Mouse (Mus musculus) urinary bladder, adult 18-20 months (tissue): ENCODE data around the gene Apol7a.
A peak's percentile ranks its signal among the peaks of the same experiment; 100 is the strongest.

Experiments used
- DNase-seq, 2 experiments: peaks; one replicate each; pipeline ENCODE4 v3.0.0; 2022; ENCODE audit warnings: low spot score in 2 of 2, mixed read lengths in 2 of 2

Apol7a gene

GRCm38 (mm10) chr15:77376920-77377319 lies 22.0 kb downstream of the Apol7a start:
- DNase-seq = no peak

DNA sequence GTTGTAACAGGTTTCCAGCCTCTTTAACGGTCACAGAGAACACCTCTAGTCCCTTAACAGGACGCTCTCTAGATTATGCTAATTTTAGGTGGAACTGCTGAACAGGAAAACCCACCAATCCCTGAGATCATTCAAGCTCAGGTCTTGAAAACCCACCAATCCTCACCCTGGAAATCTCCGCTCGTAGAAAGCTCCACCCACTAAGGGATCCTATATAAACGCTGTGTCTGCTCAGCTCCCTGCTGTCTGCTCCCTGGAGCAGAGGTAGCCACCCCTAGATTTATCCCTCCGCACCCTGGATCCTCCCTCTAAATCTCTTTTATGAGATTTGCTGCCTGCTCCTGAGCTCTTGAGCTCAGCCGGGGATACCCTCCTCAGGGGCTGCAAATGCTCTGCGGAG lies 28.3 kb downstream of the Apol7a start:
- no peak for DNase-seq

DNA sequence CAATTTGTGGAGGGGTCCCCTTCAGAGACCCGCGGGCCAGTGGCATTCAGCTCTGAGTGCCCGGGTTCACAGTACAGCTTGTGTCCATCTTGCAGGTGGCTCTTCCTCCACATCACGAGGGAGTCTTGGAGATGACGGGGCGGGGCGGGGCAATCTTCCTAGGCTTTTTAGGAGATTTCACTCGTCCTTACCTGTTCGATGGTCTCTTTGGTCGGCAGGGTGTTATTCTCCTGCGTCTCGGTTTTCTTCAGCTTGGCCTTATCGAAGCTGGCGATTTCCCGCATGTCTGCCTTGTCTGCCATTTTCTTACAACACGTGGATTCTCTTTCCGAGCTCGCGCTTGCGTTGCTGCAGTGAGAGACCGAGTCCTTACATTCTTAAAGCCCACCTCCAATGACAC lies 28.9 kb downstream of the Apol7a start:
- DNase-seq = no peak

- DNase-seq = peak in 1 of 2 experiments; percentile 35
Measured at GRCm38 (mm10) chr15:77368818-77369320, 30.0 kb downstream of the Apol7a start.

DNA sequence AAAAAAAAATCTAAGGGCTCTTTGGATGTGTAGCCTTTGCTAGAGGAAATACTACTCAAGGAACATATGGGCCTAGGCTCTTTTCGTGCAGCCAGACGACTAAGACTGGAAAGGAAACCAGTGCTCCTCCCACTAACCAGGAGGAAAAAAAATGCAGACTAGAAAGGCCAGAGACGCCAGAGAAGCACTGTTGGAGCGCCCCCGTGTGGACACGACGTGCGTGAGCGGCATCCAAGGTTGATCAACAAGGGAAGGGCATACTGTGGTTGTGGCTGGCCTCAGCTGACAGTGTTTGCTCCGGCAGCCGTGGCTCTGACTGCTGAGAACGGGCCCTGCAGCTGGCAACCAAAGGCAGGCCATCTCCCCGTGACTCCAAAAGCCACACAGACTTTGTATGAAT lies 30.8 kb downstream of the Apol7a start:
- DNase-seq = peak; percentile 91 to 95

GRCm38 (mm10) chr15:77367504-77367903 lies 31.4 kb downstream of the Apol7a start:
- DNase-seq = no peak

DNA sequence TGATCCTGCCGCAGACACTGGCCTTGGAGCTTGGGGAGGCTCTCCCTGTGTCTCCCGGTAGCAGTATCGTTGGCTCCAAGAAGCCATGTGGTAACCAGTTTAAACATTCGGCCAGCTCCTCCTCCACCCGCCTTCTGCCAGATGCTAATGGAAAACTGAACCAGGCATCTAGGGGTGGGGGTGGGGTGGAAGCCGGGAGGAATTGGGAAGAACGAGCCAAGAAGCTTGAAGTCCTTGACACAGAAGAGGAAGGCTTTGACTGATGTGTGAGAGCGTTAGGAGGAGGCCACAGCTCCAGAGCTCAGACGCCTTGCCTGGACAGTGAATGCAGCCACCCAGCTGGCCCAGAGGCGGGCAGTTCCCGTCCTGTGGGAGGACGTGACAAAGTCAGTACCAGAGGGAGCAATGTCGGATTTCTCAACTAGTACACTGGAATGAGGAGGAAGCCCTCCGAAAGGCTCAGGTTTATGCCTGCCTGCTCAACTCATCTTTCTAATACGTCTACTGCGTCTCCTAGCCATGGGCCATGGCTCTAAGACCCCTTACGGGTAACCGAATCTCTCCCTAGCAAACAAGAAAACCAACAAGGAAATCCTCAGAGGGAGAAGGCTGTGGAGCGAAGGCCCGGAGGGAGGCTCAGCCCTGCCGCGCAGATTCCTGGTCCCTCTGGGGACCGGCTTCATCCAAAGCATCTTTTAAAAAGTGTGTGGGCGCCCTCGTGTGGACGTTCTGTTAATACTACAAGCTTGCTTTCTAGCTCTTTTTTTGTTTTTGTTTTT lies 32.0 kb downstream of the Apol7a start:
- peak; percentile 63 to 64 for DNase-seq

DNA sequence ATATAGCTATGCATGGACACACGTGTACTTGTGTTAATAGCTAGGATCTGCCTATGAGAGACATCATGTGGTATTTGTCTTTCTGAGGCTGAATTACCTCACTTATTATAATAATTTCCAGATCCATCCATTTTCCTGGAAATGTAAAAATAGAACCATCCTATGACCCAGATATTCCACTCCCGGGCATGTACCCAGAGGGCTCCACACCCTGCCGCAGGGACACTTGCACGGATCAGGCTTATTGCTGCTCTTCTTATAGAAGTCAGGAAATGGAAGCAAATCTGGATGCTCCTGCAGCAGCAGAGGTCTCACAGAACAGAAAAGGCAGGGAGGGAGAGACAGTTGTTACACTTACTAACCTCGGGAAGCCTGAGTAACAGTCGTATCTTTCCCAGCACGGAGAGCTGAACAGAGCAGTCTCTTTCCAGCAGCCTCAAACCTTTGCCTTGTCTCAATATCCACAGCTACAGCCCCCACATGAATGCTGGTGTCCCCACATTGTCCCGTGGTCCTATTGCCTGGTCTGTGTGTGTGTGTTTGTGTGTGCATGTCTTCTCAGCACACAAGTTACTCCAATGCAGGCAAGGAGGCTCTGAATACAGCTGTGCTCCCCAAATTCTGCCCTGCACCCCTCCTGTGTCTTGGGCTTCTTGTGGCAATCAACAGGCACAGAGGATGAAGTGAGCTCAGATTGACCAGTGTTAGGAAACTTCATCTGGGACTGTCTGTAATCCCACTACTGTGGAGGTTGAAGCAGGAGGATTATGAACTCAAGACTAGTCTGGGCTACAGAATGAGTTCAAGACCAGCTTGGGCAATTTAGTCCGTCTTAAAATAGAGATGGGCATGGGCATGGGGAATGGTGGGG lies 33.0 kb downstream of the Apol7a start:
- DNase-seq = no peak

DNA sequence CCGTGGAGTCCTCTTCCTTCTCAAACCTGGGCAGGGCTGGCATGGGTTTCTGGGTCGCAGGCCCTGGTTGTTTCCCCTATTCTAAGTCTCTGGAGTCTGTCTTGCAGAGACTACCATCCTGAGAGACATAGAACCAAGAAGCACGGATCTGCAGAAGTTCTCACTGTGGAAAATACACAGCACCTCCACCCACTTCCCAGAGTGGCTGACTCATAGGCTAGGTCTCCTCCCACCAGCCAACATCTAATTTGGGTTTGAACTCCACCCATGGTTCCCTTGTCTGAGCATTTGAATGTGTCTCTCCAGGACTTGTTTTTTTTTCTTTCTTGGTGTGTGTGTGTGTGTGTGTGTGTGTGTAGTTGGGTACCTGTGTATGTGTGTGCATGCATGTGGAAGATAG lies 34.9 kb downstream of the Apol7a start:
- DNase-seq = peak in 1 of 2 experiments; percentile 50

- DNase-seq = no peak
Measured at GRCm38 (mm10) chr15:77363578-77363977, 35.3 kb downstream of the Apol7a start.

- no peak for DNase-seq
Measured at GRCm38 (mm10) chr15:77362952-77363351, 36.0 kb downstream of the Apol7a start.

DNA sequence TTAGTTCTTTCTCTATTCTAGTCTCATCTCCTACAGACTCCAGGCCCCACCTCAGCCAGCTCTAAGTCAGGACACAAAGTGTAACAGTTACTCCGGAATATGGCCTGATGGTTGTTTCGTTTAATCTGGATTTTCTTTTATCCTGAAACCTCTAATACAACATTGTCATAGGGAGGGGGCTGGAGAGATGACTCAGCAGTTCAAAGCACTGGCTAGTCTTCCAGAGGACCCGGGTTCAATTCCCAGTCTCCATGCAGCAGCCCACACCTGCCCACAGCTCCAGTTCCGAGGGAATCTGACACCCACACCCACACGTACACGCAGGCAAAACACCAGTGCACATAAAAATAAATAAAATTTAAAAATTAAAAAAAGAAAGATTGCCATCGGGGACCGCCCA lies 39.0 kb downstream of the Apol7a start:
- no peak for DNase-seq

GRCm38 (mm10) chr15:77359486-77359885 lies 39.4 kb downstream of the Apol7a start:
- DNase-seq = peak in 1 of 2 experiments; percentile 32

GRCm38 (mm10) chr15:77359084-77359483 lies 39.8 kb downstream of the Apol7a start:
- DNase-seq = no peak

- DNase-seq = peak; percentile 80 to 82
Measured at GRCm38 (mm10) chr15:77358320-77359040, 40.4 kb downstream of the Apol7a start.

GRCm38 (mm10) chr15:77356248-77356810 lies 42.6 kb downstream of the Apol7a start:
- DNase-seq = no peak

- DNase-seq = no peak
Measured at GRCm38 (mm10) chr15:77354848-77355551, 43.9 kb downstream of the Apol7a start.

DNA sequence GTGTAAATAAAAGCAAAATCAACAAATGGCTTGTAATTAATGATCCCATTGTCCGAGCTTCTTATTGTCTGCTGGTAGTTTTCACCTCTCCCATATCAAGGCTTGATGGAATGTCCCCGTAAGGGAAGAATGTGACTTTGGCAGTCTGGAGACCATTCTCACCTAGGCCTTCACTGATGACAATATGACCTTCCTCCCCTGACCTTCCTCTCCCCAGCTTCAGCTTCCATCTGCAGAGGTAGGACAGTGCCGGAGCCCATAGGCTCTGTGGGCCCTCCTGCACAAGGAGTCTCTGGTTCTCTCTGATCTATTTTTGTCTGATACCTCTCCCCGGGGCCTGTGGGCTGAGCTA lies 44.4 kb downstream of the Apol7a start:
- no peak for DNase-seq

DNA sequence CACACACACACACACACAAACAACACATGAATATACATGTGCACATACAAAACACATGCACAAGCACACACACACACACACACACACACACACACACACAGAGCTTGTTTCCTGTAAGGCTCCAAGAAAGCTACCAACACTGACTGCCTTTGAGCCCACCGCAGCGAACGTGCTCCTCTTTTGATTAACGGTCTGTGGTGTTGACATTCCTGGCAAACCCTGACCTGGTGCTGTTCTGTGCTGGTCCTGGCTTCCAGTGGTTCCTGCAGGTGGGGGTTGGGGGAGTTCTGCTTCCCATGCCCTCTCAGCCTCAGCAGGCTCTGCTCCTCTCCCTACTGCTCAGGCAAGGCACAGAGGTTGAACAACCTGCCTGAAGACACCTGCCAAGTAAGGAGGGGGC lies 45.1 kb downstream of the Apol7a start:
- no peak for DNase-seq

DNA sequence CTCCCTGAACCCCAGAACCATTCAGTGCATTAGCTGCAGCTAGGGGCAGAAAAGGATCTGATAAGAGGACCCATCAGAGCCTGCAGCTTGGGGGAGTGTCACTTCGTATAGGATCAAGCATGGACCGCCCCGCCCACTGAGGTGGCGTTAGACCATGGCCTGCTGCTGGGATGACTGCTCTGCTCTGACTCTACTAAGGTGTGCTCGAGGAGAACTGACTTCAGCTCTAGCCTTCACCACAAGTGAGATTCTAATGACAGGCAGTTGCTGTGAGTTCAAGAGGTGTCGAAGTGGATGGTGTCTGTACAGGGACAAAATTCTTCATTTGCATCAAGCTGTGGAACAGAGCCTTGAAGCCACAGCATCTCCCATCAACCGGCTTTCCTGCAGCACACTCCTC lies 46.0 kb downstream of the Apol7a start:
- no peak for DNase-seq

DNA sequence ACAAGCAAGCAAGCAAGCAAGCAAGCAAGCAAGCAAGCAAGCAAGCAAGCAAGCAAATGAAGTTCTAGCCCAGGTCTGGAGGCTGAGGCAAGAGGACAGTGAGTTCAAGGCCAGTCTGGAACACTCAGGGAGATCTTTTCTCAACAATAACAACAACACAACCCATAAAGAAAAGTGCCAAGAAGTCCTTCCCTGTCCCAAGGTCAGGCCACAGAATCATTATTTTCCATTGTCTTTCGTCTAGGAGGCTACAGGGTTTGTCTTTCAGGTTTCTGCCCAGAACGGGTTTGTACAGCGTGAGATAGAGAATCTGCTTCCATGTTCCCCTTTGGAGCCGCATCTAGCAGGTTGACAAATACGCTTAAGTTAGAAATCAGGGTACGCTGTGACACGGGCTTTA lies 48.8 kb downstream of the Apol7a start:
- DNase-seq = no peak
